Mouse (Mus musculus) brain, adult 10 weeks (tissue): ENCODE data around the gene Cdk2ap2. TPM values are rescaled to one million over a fixed set of nuclear protein-coding genes. Genes with fewer than 3 reads are reported as not detected.

Source experiments
- polyA plus RNA-seq: library from polyadenylated mRNA; stranded (reverse); fragments of 350-450 nt; fragmentation: Illumina TruSeq; extraction: RNeasy Lipid Tissue Mini Kit (QIAGEN cat#74804); gene quantifications from one replicate; pipeline ENCODE4 v1.2.3, GENCODE M21; 2015; ENCODE audit warnings: low read depth, low replicate concordance

The Cdk2ap2 gene
- 37.6 TPM for polyA plus RNA-seq

GRCm38 (mm10) chr19:4096642-4097440 is at the start of gene Cdk2ap2:
Gene Cdk2ap2, plus strand, starts transcription at chr19:4097182.

GRCm38 (mm10) chr19:4059069-4059740 is 37.8 kb upstream of the Cdk2ap2 start, which contains the start of gene Gstp3:
Gene Gstp3, minus strand, starts transcription at chr19:4059569.

GRCm38 (mm10) chr19:4081394-4081793 is 15.6 kb upstream of the Cdk2ap2 start, which contains the start of gene Cabp2:
Gene Cabp2, plus strand, starts transcription at chr19:4081578.

GRCm38 (mm10) chr19:4099837-4100717 is 3.1 kb downstream of the Cdk2ap2 start, which contains the start of gene Pitpnm1:
Gene Pitpnm1, plus strand, starts transcription at chr19:4099998.

GRCm38 (mm10) chr19:4125741-4126696 is 29.0 kb downstream of the Cdk2ap2 start, which contains the start of gene Aip:
Gene Aip, minus strand, starts transcription at chr19:4125858.

GRCm38 (mm10) chr19:4139446-4139845 is 42.5 kb downstream of the Cdk2ap2 start, which contains the start of gene Gpr152:
Gene Gpr152, plus strand, starts transcription at chr19:4139787.

GRCm38 (mm10) chr19:4143759-4144268 is 46.8 kb downstream of the Cdk2ap2 start, which contains the start of gene Cabp4:
Gene Cabp4, minus strand, starts transcription at chr19:4144033.

GRCm38 (mm10) chr19:4148491-4148806 is 51.5 kb downstream of the Cdk2ap2 start, which contains the start of gene Coro1b:
Gene Coro1b, plus strand, starts transcription at chr19:4148619.

Other genes with a start within 250 kb of the Cdk2ap2 start
- gene Chka, start 245.4 kb upstream of the Cdk2ap2 start, polyA plus RNA-seq, result 82.1 TPM
- 14.5 TPM for gene Tcirg1, start 190.0 kb upstream of the Cdk2ap2 start, polyA plus RNA-seq
- gene Ndufs8, start 184.4 kb upstream of the Cdk2ap2 start, polyA plus RNA-seq, result 305 TPM
- gene Aldh3b1, start 167.4 kb upstream of the Cdk2ap2 start, polyA plus RNA-seq, result 4.3 TPM
- 16.0 TPM for gene Unc93b1, start 162.0 kb upstream of the Cdk2ap2 start, polyA plus RNA-seq
- gene Aldh3b3, start 138.5 kb upstream of the Cdk2ap2 start, polyA plus RNA-seq, result not detected
- gene Aldh3b2, start 124.9 kb upstream of the Cdk2ap2 start, polyA plus RNA-seq, result 1.4 TPM
- gene Acy3, start 110.6 kb upstream of the Cdk2ap2 start, polyA plus RNA-seq, result 4.0 TPM
- not detected for gene Tbx10, start 104.4 kb upstream of the Cdk2ap2 start, polyA plus RNA-seq
- 15.1 TPM for gene Nudt8, start 96.6 kb upstream of the Cdk2ap2 start, polyA plus RNA-seq
- 2.0 TPM for gene Gm49405, start 96.6 kb upstream of the Cdk2ap2 start, polyA plus RNA-seq
- 5.7 TPM for gene Doc2g, start 93.9 kb upstream of the Cdk2ap2 start, polyA plus RNA-seq
- gene Ndufv1, start 84.4 kb upstream of the Cdk2ap2 start, polyA plus RNA-seq, result 236 TPM
- gene Gstp1, start 59.2 kb upstream of the Cdk2ap2 start, polyA plus RNA-seq, result 465 TPM
- gene Gstp2, start 51.2 kb upstream of the Cdk2ap2 start, polyA plus RNA-seq, result 1.5 TPM
- gene Gstp3, start 37.6 kb upstream of the Cdk2ap2 start, polyA plus RNA-seq, result not detected
- not detected for gene Cabp2, start 15.6 kb upstream of the Cdk2ap2 start, polyA plus RNA-seq
- 122 TPM for gene Pitpnm1, start 2.8 kb downstream of the Cdk2ap2 start, polyA plus RNA-seq
- 183 TPM for gene Aip, start 28.7 kb downstream of the Cdk2ap2 start, polyA plus RNA-seq
- 0.10 TPM for gene Gpr152, start 42.6 kb downstream of the Cdk2ap2 start, polyA plus RNA-seq
- not detected for gene Cabp4, start 46.9 kb downstream of the Cdk2ap2 start, polyA plus RNA-seq
- gene Coro1b, start 51.4 kb downstream of the Cdk2ap2 start, polyA plus RNA-seq, result 127 TPM
- 1.5 TPM for gene Ptprcap, start 56.4 kb downstream of the Cdk2ap2 start, polyA plus RNA-seq
- 45.8 TPM for gene Rps6kb2, start 66.2 kb downstream of the Cdk2ap2 start, polyA plus RNA-seq
- 13.7 TPM for gene Carns1, start 78.3 kb downstream of the Cdk2ap2 start, polyA plus RNA-seq
- gene Tbc1d10c, start 94.1 kb downstream of the Cdk2ap2 start, polyA plus RNA-seq, result 1.2 TPM
- 454 TPM for gene Ppp1ca, start 94.9 kb downstream of the Cdk2ap2 start, polyA plus RNA-seq
- gene Rad9a, start 104.5 kb downstream of the Cdk2ap2 start, polyA plus RNA-seq, result 10.9 TPM
- gene Clcf1, start 117.1 kb downstream of the Cdk2ap2 start, polyA plus RNA-seq, result 0.59 TPM
- gene AC109138.7, start 117.2 kb downstream of the Cdk2ap2 start, polyA plus RNA-seq, result not detected
- gene Pold4, start 134.7 kb downstream of the Cdk2ap2 start, polyA plus RNA-seq, result 29.6 TPM
- gene Ssh3, start 172.0 kb downstream of the Cdk2ap2 start, polyA plus RNA-seq, result 58.5 TPM
- 55.6 TPM for gene Ankrd13d, start 186.0 kb downstream of the Cdk2ap2 start, polyA plus RNA-seq
- 184 TPM for gene Grk2, start 209.0 kb downstream of the Cdk2ap2 start, polyA plus RNA-seq